Mouse (Mus musculus): Measurements from ENCODE around the gene Hoxd9. TPM values are rescaled to one million over a fixed set of nuclear protein-coding genes. Genes with fewer than 3 reads are reported as not detected.

Hoxd9 gene
- total RNA-seq, 2 experiments from 2014 or later = not detected

DNA sequence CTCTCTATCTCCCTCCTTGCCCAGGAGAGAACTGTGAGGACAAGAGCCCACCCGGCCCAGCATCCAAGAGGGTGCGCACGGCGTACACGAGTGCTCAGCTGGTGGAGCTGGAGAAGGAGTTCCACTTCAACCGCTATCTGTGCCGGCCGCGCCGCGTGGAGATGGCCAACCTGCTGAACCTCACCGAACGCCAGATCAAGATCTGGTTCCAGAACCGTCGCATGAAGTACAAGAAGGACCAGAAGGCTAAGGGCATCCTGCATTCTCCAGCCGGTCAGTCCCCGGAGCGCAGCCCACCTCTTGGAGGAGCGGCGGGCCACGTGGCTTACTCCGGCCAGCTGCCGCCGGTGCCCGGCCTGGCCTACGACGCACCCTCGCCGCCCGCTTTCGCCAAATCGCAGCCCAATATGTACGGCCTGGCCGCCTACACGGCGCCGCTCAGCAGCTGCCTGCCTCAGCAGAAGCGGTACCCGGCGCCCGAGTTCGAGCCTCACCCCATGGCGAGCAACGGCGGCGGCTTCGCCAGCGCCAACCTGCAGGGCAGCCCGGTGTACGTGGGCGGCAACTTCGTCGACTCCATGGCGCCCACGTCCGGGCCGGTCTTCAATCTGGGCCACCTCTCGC is 48.9 kb downstream of the Hoxd9 start:
- no peak for DNase-seq (ENCODE audit: low spot score in 2 of 2)

GRCm38 (mm10) chr2:74747006-74747405 is 49.5 kb downstream of the Hoxd9 start:
- DNase-seq (ENCODE audit: low spot score in 2 of 2) = no peak

GRCm38 (mm10) chr2:74747661-74748141 is 50.2 kb downstream of the Hoxd9 start:
- no peak for DNase-seq (ENCODE audit: low spot score in 2 of 2)

DNA sequence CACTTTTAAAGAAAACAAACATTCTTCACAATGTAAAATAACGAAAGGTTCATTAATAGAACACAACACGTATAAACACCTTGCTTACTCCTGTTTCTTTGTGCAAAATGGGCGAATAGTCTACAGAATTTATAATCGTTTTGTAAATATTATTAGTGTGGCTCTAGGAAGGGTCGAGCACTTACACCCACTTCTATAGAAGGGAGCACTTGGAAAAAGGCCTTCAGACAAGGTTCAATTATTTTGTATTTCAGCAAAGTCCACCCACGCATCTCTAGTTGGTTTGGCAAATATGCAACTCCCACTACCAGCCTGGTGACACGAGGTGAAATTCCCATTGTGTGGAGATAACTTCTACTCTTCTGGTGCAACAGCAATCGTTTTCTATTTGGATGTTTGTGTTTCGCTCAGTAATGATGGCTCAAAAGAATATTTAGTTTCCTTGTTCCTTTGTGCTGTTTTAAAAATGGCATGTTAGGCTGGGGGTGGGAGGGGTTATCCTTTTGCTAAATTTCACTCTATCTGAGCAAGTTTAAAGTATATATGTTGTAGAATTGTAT is 51.0 kb downstream of the Hoxd9 start:
- no peak for DNase-seq (ENCODE audit: low spot score in 2 of 2)

GRCm38 (mm10) chr2:74749337-74750121 is 52.0 kb downstream of the Hoxd9 start:
- no peak for DNase-seq (ENCODE audit: low spot score in 2 of 2)

Small RNAs within 50 kb of the gene (microRNA-seq; reads per million reads assigned to microRNA genes)
- gene Gm44463 (0 reads per million in 2 experiments), gene Mir10b (17.8 to 17.9 reads per million in 2 experiments)

Other genes with a start within 250 kb of the Hoxd9 start
- 10 to 100 TPM; 67.4 to 78.8 TPM for gene Lnpk, start 118.3 kb upstream of the Hoxd9 start, total RNA-seq (2021)
- not detected for gene Evx2, start 38.2 kb upstream of the Hoxd9 start, total RNA-seq (2021)
- not detected for gene Hoxd13, start 29.4 kb upstream of the Hoxd9 start, total RNA-seq (2021)
- gene Hoxd12, start 22.7 kb upstream of the Hoxd9 start, total RNA-seq (2021) = not detected
- not detected for gene Hoxd11, start 18.2 kb upstream of the Hoxd9 start, total RNA-seq (2021)
- gene Hoxd10, start 5.8 kb upstream of the Hoxd9 start, total RNA-seq (2021) = not detected
- gene Hoxd8, start 6.9 kb downstream of the Hoxd9 start, total RNA-seq (2021) = not detected
- not detected for gene Hoxd3, start 14.2 kb downstream of the Hoxd9 start, total RNA-seq (2021)
- not detected for gene Hoxd4, start 14.2 kb downstream of the Hoxd9 start, total RNA-seq (2021)
- not detected for gene Gm28230, start 29.0 kb downstream of the Hoxd9 start, total RNA-seq (2021)
- gene Hoxd1, start 65.3 kb downstream of the Hoxd9 start, total RNA-seq (2021) = not detected
- 10 to 100 TPM; 44.0 to 47.6 TPM for gene Mtx2, start 128.1 kb downstream of the Hoxd9 start, total RNA-seq (2021)

All from left cerebral cortex, adult 18-20 months (tissue).